Mouse (Mus musculus): ENCODE measurements around the gene Dtymk.
"Not testable (repeated sequence)": the region's sequence is repeated elsewhere in the genome, so short reads cannot be mapped to it uniquely, and the experiment has no call there.

The Dtymk gene

DNA sequence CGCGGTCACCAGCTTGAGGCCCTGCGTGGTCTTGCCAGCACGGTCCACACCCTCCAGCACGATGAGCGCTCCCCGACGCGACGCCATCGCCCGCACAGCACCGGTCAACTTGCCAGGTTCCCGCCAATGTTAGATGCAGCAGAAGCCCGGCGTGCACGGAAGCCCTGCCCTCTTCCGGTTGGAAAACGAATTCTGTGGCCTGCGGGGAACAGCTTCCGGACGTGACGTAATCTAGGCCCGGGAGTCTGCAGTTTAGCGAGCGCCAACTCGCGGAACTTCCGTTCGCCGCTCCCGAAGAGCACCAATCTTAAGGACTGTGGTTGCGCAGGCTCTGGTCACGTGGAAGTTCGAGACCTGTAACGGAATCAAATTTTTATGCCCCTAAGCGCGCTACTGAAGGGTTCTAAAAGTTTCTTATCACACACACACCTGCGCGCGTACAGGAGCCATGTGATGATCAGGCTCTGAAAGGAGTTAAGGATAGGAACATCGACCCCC, at the start of gene Dtymk:
Gene Dtymk, minus strand, starts transcription at position 194 of the 498 bp plus-strand sequence.
- DNase-seq, result peak; percentile 96

DNA sequence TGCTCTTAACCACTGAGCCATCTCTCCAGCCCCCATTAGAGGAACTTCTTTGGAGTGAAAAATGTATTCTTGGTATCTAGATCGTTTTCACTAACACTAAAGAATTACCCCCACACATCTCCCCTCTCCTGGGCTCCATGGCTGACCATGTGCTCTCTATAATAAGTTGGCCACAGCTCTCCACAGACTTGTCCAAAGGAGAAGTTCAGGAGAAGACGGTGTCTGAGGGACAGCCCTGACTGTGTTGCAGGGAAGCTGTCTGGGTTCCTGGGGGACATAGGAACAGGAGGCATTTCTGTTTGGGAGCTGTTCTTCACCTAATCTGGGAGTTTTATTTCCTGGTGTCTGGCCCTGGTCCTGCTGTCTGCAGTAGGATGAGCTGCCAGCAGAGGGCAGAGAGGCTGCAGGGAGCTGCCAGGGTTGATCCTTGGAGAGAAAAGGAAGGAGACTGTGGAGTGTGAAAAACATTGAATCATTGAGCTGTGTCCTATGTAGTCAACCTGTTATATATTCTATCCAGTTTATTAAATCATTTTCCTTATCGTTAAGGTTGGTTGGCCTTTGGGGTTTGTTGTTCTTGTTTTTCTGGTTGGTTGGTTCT, 44.1 kb upstream of the Dtymk start:
- not testable (repeated sequence) for DNase-seq

- not testable (repeated sequence) for DNase-seq
Measured at GRCm38 (mm10) chr1:93838569-93838968, 36.8 kb upstream of the Dtymk start.

GRCm38 (mm10) chr1:93837335-93837734, 35.6 kb upstream of the Dtymk start:
- DNase-seq, result no peak

GRCm38 (mm10) chr1:93836532-93836913, 34.8 kb upstream of the Dtymk start:
- no peak for DNase-seq

GRCm38 (mm10) chr1:93835876-93836531, 34.3 kb upstream of the Dtymk start:
- no peak for DNase-seq

- no peak for DNase-seq
Measured at GRCm38 (mm10) chr1:93835211-93835610, 33.5 kb upstream of the Dtymk start.

DNA sequence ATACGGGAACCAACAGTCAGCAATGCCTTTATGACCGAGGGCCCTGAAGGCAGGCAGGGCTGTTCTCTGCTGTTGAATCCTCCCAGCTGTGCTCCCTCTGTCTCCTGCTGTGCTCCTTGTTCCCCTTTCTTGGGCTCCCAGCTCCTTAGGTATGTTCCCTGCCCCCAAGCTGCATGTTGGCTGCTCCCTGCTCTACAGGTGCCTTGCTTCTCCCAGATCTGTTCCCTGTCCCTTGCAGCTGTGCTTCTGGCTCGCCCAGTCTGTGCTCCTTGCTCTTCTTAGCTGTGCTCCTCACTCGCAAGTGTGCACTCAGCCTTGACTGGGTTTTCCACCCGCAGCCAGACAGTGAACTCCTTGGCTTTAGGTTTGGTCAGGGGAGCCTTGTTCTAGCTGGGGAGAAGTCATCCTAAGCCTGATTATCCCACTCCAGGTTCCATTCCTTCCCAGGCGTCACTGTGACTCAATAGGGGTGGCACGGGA, 33.0 kb upstream of the Dtymk start:
- DNase-seq, result no peak

DNA sequence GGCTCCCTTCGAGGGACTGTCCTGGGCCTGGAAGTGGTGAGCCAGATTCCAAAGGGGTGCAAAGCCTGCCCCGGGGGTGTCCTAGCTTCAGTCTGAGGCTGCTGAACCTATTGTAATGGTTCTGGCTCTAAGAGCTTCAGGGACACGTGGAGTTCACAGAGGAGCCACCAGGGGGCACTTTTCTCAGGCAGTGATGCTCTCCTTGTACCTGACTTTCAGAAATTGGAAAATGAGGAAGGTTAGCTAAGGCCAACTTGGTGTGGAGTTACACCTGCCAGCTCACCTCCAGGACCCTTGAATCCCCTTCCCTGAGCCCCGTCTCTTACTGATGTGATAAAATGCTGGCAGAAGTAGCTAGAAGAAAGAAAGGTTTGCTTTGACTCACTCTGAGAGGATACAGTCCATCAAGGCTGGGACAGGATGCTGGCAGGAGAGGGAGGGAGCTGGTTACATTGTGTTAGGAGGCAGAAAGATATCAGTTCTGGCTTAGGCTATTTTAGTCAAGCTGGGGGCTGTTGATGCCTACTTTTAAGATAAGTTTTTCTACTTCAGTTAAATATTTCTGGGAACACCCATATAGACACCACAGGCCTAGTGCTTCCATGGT, 31.1 kb upstream of the Dtymk start:
- not testable (repeated sequence) for DNase-seq

DNA sequence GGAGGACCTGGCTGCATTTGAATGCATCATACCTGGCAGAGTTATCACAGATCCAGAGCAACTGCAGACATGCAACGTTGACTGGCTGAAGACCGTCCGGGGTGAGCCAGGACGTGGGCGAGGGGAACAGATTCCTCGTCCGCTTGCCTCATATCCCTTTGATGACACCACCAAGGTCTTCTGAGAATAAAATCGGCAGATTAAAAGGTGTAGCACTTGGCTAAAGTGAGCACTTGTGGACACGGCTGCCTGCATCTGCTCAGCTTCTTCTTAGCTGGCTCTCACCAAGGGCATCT, 24.8 kb upstream of the Dtymk start:
- no peak for DNase-seq

- no peak for DNase-seq
Measured at GRCm38 (mm10) chr1:93825771-93826539, 24.2 kb upstream of the Dtymk start.

- peak; percentile 97 for DNase-seq
Measured at GRCm38 (mm10) chr1:93825105-93825674, 23.5 kb upstream of the Dtymk start.

GRCm38 (mm10) chr1:93824609-93825008, 22.9 kb upstream of the Dtymk start, which contains the start of gene D2hgdh:
Gene D2hgdh (plus strand): TSS chr1:93824909.
- DNase-seq, result no peak

- no peak for DNase-seq
Measured at GRCm38 (mm10) chr1:93823796-93824495, 22.2 kb upstream of the Dtymk start.

GRCm38 (mm10) chr1:93818722-93819121, 17.0 kb upstream of the Dtymk start:
- no peak for DNase-seq

GRCm38 (mm10) chr1:93817823-93818532, 16.2 kb upstream of the Dtymk start:
- no peak for DNase-seq

DNA sequence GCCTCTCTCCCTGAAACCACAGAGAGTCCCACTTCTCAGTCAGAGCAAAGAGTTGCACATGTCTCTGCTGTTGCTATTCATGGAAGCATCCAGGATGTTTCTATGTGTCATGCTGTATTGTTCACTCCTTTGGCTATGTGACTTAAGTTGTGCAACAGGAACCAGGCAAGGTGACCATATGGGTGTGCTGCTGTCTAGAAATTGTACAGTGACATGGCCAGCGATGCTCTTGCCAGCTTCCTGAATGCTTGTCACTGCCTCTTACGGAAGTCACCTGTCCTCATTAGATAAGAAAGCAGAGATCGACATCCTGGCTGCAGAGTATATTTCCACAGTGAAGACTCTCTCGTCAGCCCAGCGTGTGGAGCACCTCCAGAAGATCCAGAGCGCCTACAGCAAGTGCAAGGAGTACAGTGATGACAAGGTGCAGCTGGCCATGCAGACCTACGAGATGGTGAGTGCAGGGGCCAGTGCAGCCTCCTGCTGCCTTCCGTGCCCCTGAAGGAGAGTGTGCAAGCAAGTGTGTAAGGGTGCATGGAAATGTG, 9.8 kb upstream of the Dtymk start:
- DNase-seq, result no peak

DNA sequence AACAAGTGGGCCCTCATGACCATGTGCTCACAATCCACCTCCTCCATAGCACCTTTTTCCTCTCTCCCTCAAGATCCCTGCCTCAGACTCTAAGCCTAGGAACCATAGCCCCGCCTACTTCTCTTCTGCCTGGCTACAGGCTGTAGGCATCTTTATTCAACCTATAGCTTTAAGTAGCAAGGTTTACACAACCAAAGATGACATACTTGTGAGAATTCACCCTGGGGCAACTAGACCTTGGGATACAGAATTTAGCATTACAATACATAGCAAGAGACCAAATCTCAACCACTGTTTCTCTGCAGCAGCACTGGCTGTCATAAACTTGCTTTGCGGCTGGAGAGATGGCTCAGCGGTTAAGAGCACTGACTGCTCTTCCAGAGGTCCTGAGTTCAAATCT, 8.3 kb upstream of the Dtymk start:
- DNase-seq, result no peak

- no peak for DNase-seq
Measured at GRCm38 (mm10) chr1:93808871-93809270, 7.1 kb upstream of the Dtymk start.

DNA sequence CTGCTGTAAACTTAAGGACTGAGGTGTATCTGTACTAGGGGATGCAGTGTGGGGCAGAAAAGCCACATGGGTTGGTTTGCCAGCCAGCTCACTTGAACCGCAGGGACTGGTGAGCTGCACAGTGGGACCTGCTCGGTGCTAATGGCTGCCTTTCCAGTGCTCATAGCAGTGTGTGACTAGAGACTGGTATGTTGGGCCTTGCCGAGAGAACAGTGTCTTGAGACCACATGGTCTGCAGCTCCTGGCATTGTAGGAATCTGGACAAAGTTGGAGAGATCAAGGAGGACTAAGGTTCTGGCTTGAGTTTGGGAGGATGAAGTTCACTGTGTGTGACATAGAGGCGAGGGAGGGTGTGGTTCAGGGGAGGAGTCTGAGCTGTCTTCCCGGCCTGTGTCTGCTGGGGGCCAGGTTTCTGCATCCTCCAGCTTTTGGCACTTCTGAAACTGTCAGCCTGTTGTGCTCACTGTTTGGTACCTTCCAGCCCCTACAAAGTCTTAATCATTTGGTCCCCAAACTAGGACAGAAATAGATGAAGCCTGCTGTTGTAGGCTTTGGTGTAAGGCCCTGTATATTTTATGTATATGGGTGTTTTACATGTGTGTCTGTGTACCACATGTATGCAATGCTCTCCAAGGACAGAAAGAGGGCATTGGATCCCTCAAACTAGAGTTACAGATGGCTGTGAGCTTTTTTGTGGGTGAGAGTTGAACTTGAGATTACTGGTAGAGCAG, 3.7 kb upstream of the Dtymk start:
- no peak for DNase-seq

DNA sequence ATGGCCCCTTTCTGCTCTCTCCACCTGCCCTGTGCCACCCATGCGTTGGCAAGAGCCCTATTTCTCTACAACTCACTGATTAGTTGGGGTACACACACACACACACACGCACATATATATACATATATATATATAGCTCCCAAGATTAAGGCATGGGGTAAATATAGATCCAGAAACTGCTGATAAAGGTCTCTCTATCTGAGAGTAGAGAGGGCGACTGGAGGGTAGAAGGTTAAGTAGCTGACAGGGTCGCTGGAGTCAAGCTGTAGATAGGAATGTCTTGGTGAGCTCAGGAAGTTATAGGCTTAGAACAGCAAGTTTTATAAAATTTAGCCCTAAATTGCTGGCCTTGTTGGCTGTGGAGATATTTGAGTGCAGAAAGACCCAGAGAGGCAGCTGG, 3.1 kb upstream of the Dtymk start:
- no peak for DNase-seq
